Mouse (Mus musculus): ENCODE measurements around the gene Pef1. TPM values are rescaled to one million over a fixed set of nuclear protein-coding genes. Genes with fewer than 3 reads are reported as not detected.

The Pef1 gene
- polyA plus RNA-seq, 1 experiment = 103 TPM

DNA sequence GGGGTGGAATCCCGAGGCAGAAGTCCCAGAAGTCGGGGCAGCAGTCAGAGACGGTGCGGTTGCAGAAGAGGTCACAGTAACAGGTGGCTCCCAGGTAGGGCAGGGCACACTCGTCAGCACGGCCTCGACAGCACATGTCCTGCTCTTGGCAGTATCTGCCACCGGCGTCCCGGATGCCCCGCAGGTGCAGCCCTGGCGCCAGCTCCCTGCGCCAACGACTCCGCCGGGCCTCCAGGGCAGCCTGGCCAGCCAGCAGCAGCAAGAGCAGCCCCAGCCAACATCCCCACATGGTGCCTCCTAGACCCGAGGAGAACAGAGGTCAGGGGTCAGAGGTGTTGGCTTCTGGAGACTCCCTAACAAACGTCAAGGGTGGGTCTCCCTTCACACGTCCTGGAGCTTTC is 71.6 kb downstream of the Pef1 start:
- H3K4me3 ChIP-seq (ENCODE audit: control insufficient read depth, insufficient read depth, low read length) = 0 out of 2 replicates have a peak overlapping the region, but pooled peaks have one; percentile 2

DNA sequence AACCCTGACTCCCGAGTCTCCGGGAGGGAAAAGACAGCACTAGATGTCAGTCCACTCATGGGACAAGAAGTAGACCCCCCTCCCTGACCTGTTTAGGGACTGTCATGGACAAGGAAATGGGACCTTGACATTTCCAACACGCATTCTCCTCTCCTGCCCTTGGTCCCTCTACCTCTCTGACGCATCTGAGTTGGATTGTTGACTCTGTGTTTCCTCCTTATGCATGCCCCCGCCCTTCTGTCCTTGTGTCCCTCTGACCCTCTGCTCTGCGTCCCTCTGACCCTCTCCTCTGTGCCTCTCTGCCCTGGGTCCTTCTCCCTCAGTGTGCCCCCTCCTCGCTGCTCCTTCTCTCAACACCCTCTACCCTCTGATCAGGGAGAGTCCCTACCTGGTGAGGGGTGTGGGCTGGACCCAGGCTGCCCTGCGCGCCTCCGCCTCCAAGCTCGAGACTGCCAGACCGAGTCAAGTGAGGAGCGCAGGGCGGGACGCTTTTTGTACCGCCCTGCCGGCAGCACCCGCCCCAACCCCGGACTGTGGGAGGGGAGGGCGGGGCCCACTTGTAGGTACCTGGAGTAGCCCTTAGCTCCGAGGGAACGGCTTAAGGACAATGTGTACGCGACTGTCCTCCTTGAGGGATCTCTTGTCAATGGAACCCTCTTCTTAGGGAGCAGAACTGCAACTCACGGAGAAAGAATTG is 72.1 kb downstream of the Pef1 start:
- 17% methylated on average over 25 of the region's 25 CpGs for WGBS

More for the DNA sequence above, 71.6 kb downstream of the Pef1 start:
- no peaks in the 10 kb centered on the region for H3K4me1 ChIP-seq (replicated peaks; ENCODE audit: control insufficient read depth, insufficient read depth, low read length)
- H3K36me3 ChIP-seq (ENCODE audit: control insufficient read depth, insufficient read depth, low read length) = no peaks in the 10 kb centered on the region
- no peaks in the 10 kb centered on the region; the same call in 1 of the 2 replicates for H3K27me3 ChIP-seq (ENCODE audit: control insufficient read depth, insufficient read depth, low read length)
- no peak for DNase-seq
- H3K27ac ChIP-seq (ENCODE audit: control insufficient read depth, insufficient read depth, low read length) = no peak overlapping the region
- WGBS = 64% methylated on average over 19 of the region's 19 CpGs
- no peak for TF ChIP-seq POLR2A (IDR thresholded peaks at IDR 0.05; ENCODE audit: control insufficient read depth, extremely low read depth, insufficient read depth, low read length, poor library complexity)
- TF ChIP-seq CTCF (IDR thresholded peaks at IDR 0.05; ENCODE audit: borderline replicate concordance, control insufficient read depth, extremely low read depth, insufficient read depth, low read length, poor library complexity) = no peak

DNA sequence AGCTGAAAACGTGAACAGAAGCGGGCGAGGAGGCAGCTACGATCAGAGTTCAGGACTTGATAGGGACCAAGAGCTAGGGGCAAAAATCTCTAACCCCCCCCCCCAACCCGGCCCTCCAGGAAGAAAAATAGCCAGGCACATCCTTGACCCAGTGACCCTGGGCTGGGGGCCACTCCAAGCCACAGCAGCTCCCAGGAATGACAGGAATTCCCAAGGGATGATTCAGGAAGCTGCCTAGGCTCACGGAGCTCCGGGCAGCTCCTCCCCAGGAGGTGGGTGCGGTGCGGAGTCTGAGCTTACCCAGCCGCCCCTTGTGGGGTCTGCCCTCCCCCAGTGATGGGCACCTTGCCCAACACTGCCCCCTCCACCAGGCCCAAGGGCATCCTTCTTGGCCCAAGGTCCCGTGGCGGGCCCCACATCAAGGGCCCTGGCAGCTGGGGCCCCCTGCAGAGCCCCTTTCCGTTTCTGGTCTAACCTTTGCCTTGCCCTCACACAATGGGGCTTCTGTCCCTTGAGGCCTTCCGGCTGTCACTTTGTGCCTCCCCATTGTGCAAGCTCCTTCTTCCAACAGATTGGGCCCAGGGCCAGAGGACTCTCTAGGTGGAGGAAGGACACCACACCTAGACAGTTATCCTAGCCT is 72.8 kb downstream of the Pef1 start, which contains the start of gene Tinagl1:
Gene Tinagl1 (minus strand): TSS at position 51 of the 640 bp plus-strand sequence.
- no peaks in the 10 kb centered on the region for H3K4me1 ChIP-seq (replicated peaks; ENCODE audit: control insufficient read depth, insufficient read depth, low read length)
- H3K36me3 ChIP-seq (ENCODE audit: control insufficient read depth, insufficient read depth, low read length) = no peaks in the 10 kb centered on the region
- 0 out of 2 replicates have a peak within 1 kb of the TSS, but pooled peaks have one; percentile 2 for H3K4me3 ChIP-seq (ENCODE audit: control insufficient read depth, insufficient read depth, low read length)
- DNase-seq = no peak
- no peak within 1 kb of the TSS for H3K27ac ChIP-seq (ENCODE audit: control insufficient read depth, insufficient read depth, low read length)
- no peaks in the 10 kb centered on the region; the same call in 1 of the 2 replicates for H3K27me3 ChIP-seq (ENCODE audit: control insufficient read depth, insufficient read depth, low read length)
- TF ChIP-seq POLR2A (IDR thresholded peaks at IDR 0.05; ENCODE audit: control insufficient read depth, extremely low read depth, insufficient read depth, low read length, poor library complexity) (no peak), CTCF (IDR thresholded peaks at IDR 0.05; ENCODE audit: borderline replicate concordance, control insufficient read depth, extremely low read depth, insufficient read depth, low read length, poor library complexity) (no peak)
- 7% methylated on average over 14 of the region's 14 CpGs for WGBS

More for the DNA sequence above, 72.1 kb downstream of the Pef1 start:
- TF ChIP-seq CTCF (IDR thresholded peaks at IDR 0.05; ENCODE audit: borderline replicate concordance, control insufficient read depth, extremely low read depth, insufficient read depth, low read length, poor library complexity) (no peak), POLR2A (IDR thresholded peaks at IDR 0.05; ENCODE audit: control insufficient read depth, extremely low read depth, insufficient read depth, low read length, poor library complexity) (no peak)
- H3K4me1 ChIP-seq (replicated peaks; ENCODE audit: control insufficient read depth, insufficient read depth, low read length) = no peaks in the 10 kb centered on the region
- 0 out of 2 replicates have a peak overlapping the region, but pooled peaks have one; percentile 2 for H3K4me3 ChIP-seq (ENCODE audit: control insufficient read depth, insufficient read depth, low read length)
- no peaks in the 10 kb centered on the region for H3K36me3 ChIP-seq (ENCODE audit: control insufficient read depth, insufficient read depth, low read length)
- DNase-seq = no peak
- no peaks in the 10 kb centered on the region; the same call in 1 of the 2 replicates for H3K27me3 ChIP-seq (ENCODE audit: control insufficient read depth, insufficient read depth, low read length)
- H3K27ac ChIP-seq (ENCODE audit: control insufficient read depth, insufficient read depth, low read length) = no peak overlapping the region

DNA sequence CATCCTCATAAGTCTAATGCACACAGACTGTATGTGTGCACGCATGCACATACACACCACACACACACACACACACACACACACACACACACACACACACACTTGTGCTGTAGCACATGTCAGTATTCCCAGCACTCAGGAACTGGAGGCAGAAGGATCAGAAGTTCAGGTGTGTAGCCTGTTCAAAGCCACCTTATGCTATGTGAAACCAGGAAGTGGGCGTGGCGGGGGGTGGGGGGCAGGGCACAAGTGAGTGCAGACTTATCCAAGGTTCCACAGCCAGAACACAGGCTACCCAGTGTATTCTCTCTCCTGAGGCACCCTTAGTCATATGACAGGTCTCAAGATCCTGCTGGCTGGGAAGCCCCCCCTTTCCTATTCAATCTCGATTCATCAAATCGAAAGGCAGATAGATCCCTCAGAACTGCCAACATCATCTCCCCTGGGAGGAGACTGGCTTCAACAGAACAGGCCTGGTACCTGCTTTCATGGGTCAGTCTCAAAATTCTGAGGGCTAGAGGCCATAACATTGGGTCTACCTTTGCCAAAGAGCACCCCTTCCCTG is 73.9 kb downstream of the Pef1 start:
- WGBS = 61% methylated on average over 5 of the region's 5 CpGs
- no peak for TF ChIP-seq CTCF (IDR thresholded peaks at IDR 0.05; ENCODE audit: borderline replicate concordance, control insufficient read depth, extremely low read depth, insufficient read depth, low read length, poor library complexity)
- no peak for TF ChIP-seq POLR2A (IDR thresholded peaks at IDR 0.05; ENCODE audit: control insufficient read depth, extremely low read depth, insufficient read depth, low read length, poor library complexity)
- DNase-seq = no peak
- Histone ChIP-seq H3K4me3 (ENCODE audit: control insufficient read depth, insufficient read depth, low read length) (no peak overlapping the region), H3K27ac (ENCODE audit: control insufficient read depth, insufficient read depth, low read length) (no peak overlapping the region), H3K36me3 (ENCODE audit: control insufficient read depth, insufficient read depth, low read length) (no peaks in the 10 kb centered on the region), H3K4me1 (replicated peaks; ENCODE audit: control insufficient read depth, insufficient read depth, low read length) (no peaks in the 10 kb centered on the region), H3K27me3 (ENCODE audit: control insufficient read depth, insufficient read depth, low read length) (no peaks in the 10 kb centered on the region; the same call in 1 of the 2 replicates)

DNA sequence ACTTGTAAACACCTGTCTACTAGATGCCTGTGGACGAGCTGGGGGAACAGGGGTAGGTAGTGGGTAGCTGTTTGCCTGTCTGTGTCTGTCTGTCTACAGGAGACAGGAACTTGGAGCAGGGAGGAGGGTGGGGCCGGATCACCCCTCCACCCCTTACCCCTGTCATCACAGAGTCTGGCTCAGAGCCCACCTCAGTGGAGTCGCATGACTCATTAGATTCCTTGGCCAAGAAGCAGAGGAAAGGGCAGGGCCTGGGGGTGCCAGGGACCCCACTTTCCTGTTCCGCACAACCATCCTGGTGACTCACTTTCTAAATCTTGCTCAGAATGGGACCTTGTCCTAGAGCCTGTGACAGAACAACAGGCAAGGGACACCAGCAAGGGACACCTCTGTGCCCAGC is 74.7 kb downstream of the Pef1 start:
- no peaks in the 10 kb centered on the region for H3K36me3 ChIP-seq (ENCODE audit: control insufficient read depth, insufficient read depth, low read length)
- DNase-seq = no peak
- no peaks in the 10 kb centered on the region; the same call in 1 of the 2 replicates for H3K27me3 ChIP-seq (ENCODE audit: control insufficient read depth, insufficient read depth, low read length)
- H3K4me3 ChIP-seq (ENCODE audit: control insufficient read depth, insufficient read depth, low read length) = no peak overlapping the region
- TF ChIP-seq POLR2A (IDR thresholded peaks at IDR 0.05; ENCODE audit: control insufficient read depth, extremely low read depth, insufficient read depth, low read length, poor library complexity) = no peak
- no peak for TF ChIP-seq CTCF (IDR thresholded peaks at IDR 0.05; ENCODE audit: borderline replicate concordance, control insufficient read depth, extremely low read depth, insufficient read depth, low read length, poor library complexity)
- H3K27ac ChIP-seq (ENCODE audit: control insufficient read depth, insufficient read depth, low read length) = no peak overlapping the region
- no peaks in the 10 kb centered on the region for H3K4me1 ChIP-seq (replicated peaks; ENCODE audit: control insufficient read depth, insufficient read depth, low read length)
- 63% methylated on average over 4 of the region's 4 CpGs for WGBS

DNA sequence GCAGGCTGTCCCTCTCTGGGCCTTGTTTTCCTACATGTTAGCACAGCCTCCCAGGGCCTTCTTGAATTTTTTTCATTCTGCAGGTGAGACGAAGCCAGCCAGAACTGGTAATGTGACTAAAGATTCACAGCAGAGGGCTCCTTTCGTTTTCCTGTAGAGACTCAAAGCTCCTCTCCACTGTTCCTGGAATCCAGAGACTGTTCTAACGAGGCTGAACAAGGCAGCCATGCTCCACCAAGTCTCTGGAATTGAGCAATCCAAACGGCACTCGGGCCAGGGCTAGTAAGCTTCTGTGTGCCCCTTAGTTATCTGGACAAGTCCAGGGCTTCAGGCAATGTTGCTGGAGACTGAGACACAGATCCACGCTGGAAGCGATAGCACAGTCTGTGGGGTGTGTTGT is 75.2 kb downstream of the Pef1 start:
- Histone ChIP-seq H3K36me3 (ENCODE audit: control insufficient read depth, insufficient read depth, low read length) (no peaks in the 10 kb centered on the region), H3K27me3 (ENCODE audit: control insufficient read depth, insufficient read depth, low read length) (no peaks in the 10 kb centered on the region; the same call in 1 of the 2 replicates), H3K27ac (ENCODE audit: control insufficient read depth, insufficient read depth, low read length) (no peak overlapping the region), H3K4me1 (replicated peaks; ENCODE audit: control insufficient read depth, insufficient read depth, low read length) (no peaks in the 10 kb centered on the region), H3K4me3 (ENCODE audit: control insufficient read depth, insufficient read depth, low read length) (no peak overlapping the region)
- 84% methylated on average over 7 of the region's 7 CpGs for WGBS
- TF ChIP-seq CTCF (IDR thresholded peaks at IDR 0.05; ENCODE audit: borderline replicate concordance, control insufficient read depth, extremely low read depth, insufficient read depth, low read length, poor library complexity) (no peak), POLR2A (IDR thresholded peaks at IDR 0.05; ENCODE audit: control insufficient read depth, extremely low read depth, insufficient read depth, low read length, poor library complexity) (no peak)
- DNase-seq = no peak

Other genes with a start within 250 kb of the Pef1 start
- 0.08 and 0.11 TPM in 2 replicates for gene Spocd1, start 173.3 kb upstream of the Pef1 start, polyA plus RNA-seq (2012; rRNA removed)
- gene Adgrb2, start 117.7 kb upstream of the Pef1 start, polyA plus RNA-seq (2012; rRNA removed) = 5.8 and 6.7 TPM in 2 replicates
- 2.6 and 4.4 TPM in 2 replicates for gene Col16a1, start 54.7 kb upstream of the Pef1 start, polyA plus RNA-seq (2012; rRNA removed)
- gene Hcrtr1, start 36.8 kb downstream of the Pef1 start, polyA plus RNA-seq (2012; rRNA removed) = 0.30 and 1.1 TPM in 2 replicates
- gene Tinagl1, start 72.6 kb downstream of the Pef1 start, polyA plus RNA-seq (2012; rRNA removed) = 32.7 and 40.3 TPM in 2 replicates
- gene Gm853, start 119.8 kb downstream of the Pef1 start, polyA plus RNA-seq (2012; rRNA removed) = 0.13 and 0.32 TPM in 2 replicates
- 13.3 and 16.5 TPM in 2 replicates for gene Serinc2, start 176.6 kb downstream of the Pef1 start, polyA plus RNA-seq (2012; rRNA removed)
- gene Fabp3, start 206.0 kb downstream of the Pef1 start, polyA plus RNA-seq (2012; rRNA removed) = 18.3 and 222 TPM in 2 replicates
- gene Gm10570, start 206.1 kb downstream of the Pef1 start, polyA plus RNA-seq (2012; rRNA removed) = 0.46 TPM in 1 of 2 replicates, not detected in the other

Measured in thymus, adult 2 months (tissue).